Comparison of ENCODE assay signal across 7 mouse cellular contexts in genomic region chr8:123950077-123950802, GRCm38 (mm10). TPM values are rescaled to one million over a fixed set of nuclear protein-coding genes. Genes with fewer than 3 reads are reported as not detected.
DNase-seq lines count a peak whose midpoint lies in the region; ATAC-seq and TF ChIP-seq lines count a peak whose summit lies in the region.

No protein-coding gene starts in this region.

- H3K4me1 ChIP-seq in forebrain, embryonic 14.5 days (ENCODE audit: control insufficient read depth, insufficient read depth, low read length): peaks cover 9% of the 10 kb centered on the region
- H3K4me1 ChIP-seq in hindbrain, embryonic 12.5 days: peaks cover 11% of the 10 kb centered on the region

- H3K4me2 ChIP-seq in forebrain, embryonic 14.5 days (ENCODE audit: low read length): peak overlapping the region; percentile 99
- peak overlapping the region; percentile 97 for H3K4me2 ChIP-seq in hindbrain, embryonic 12.5 days (replicated peaks)

- H3K9ac ChIP-seq in forebrain, embryonic 14.5 days (ENCODE audit: low read length): peak overlapping the region; percentile 87
- H3K9ac ChIP-seq in hindbrain, embryonic 12.5 days: peak overlapping the region; percentile 79

- TF ChIP-seq CTCF in left cerebral cortex, adult 2 months (IDR thresholded peaks at IDR 0.05): peak; percentile 77

- WGBS in forebrain, embryonic 14.5 days: 31% methylated on average over 10 of the region's 10 CpGs
- 34% methylated on average over 10 of the region's 10 CpGs for WGBS in hindbrain, embryonic 12.5 days

- no peaks in the 10 kb centered on the region for H3K27me3 ChIP-seq in forebrain, embryonic 14.5 days (replicated peaks; ENCODE audit: control insufficient read depth, insufficient read depth, low read length)
- no peaks in the 10 kb centered on the region for H3K27me3 ChIP-seq in hindbrain, embryonic 12.5 days

- H3K27ac ChIP-seq in forebrain, embryonic 14.5 days (ENCODE audit: low read depth, low read length): no peak overlapping the region
- H3K27ac ChIP-seq in hindbrain, embryonic 12.5 days: 0 out of 2 replicates have a peak overlapping the region, but pooled peaks have one; percentile 79
- no peak overlapping the region; the same call in 1 of the 2 replicates for H3K27ac ChIP-seq in left cerebral cortex, adult 2 months

- H3K36me3 ChIP-seq in forebrain, embryonic 14.5 days (ENCODE audit: control insufficient read depth, insufficient read depth, low read length): peaks cover 30% of the 10 kb centered on the region
- peaks cover 24% of the 10 kb centered on the region for H3K36me3 ChIP-seq in hindbrain, embryonic 12.5 days

- intact Hi-C loops in left cerebral cortex, adult 2 months (cut with DNase I): no loop called here

- no peaks in the 10 kb centered on the region for H3K9me3 ChIP-seq in forebrain, embryonic 14.5 days (replicated peaks; ENCODE audit: control insufficient read depth, low read length)
- H3K9me3 ChIP-seq in hindbrain, embryonic 12.5 days (replicated peaks): no peaks in the 10 kb centered on the region

- DNase-seq in NIH3T3 (ENCODE audit: low read depth): peak; percentile 84
- DNase-seq in c-Kit-positive CD71-positive TER-119-positive erythroid progenitor cells, embryonic 14.5 days (ENCODE audit: low spot score): peak; percentile 81
- DNase-seq in forebrain, embryonic 14.5 days (ENCODE audit: low spot score): peak; percentile 63
- peak; percentile 45 to 54 for DNase-seq in left cerebral cortex, adult 2 months (ENCODE audit: extremely low spot score in 1 of 2, low spot score in 2 of 2)
- peak; percentile 36 for DNase-seq in right cerebral cortex, postnatal 14 days

- H3K4me3 ChIP-seq in forebrain, embryonic 14.5 days (ENCODE audit: low read depth, low read length): peak overlapping the region; percentile 100
- peak overlapping the region; percentile 99 for H3K4me3 ChIP-seq in hindbrain, embryonic 12.5 days
- H3K4me3 ChIP-seq in left cerebral cortex, adult 2 months: peak overlapping the region; percentile 78

- no peak for ATAC-seq in forebrain, embryonic 14.5 days
- ATAC-seq in hindbrain, embryonic 12.5 days (ENCODE audit: low FRiP score): 0 out of 2 replicates have a peak, but pooled peaks have one; percentile 14
- ATAC-seq in megakaryocyte, adult 5-6 weeks (ENCODE audit: poor library complexity, severe bottlenecking): peak; percentile 55

RNA-seq across cellular contexts. Expression of gene Nup133, which starts 1.2 kb away (rescaled TPM):
- 34.3 and 35.3 TPM in 2 replicates for polyA plus RNA-seq in forebrain, embryonic 14.5 days (2014; fragmentation: Nextera tagmentation; extraction: Ambion mirVana)
- 39.2 and 42.1 TPM in 2 replicates for polyA plus RNA-seq in hindbrain, embryonic 12.5 days (2016; fragmentation: Nextera tagmentation; extraction: Ambion mirVana)
- total RNA-seq in left cerebral cortex, adult 2 months (2021): 10 to 100 TPM; 22.6 to 25.6 TPM
- 10.9 and 15.0 TPM in 2 replicates for total RNA-seq in megakaryocyte, adult 5-6 weeks (2015)
- total RNA-seq in megakaryocyte, adult 5-6 weeks (2017): 15.3 and 17.4 TPM in 2 replicates

RNA-seq across cellular contexts. Expression of gene Abcb10, which starts 32.7 kb away (rescaled TPM):
- polyA plus RNA-seq in forebrain, embryonic 14.5 days (2014; fragmentation: Nextera tagmentation; extraction: Ambion mirVana): 11.1 and 11.5 TPM in 2 replicates
- 19.8 and 20.7 TPM in 2 replicates for polyA plus RNA-seq in hindbrain, embryonic 12.5 days (2016; fragmentation: Nextera tagmentation; extraction: Ambion mirVana)
- total RNA-seq in left cerebral cortex, adult 2 months (2021): 10 to 100 TPM; 16.3 to 16.5 TPM
- total RNA-seq in megakaryocyte, adult 5-6 weeks (2015): 5.0 and 7.5 TPM in 2 replicates
- total RNA-seq in megakaryocyte, adult 5-6 weeks (2017): 8.5 and 9.0 TPM in 2 replicates

RNA-seq across cellular contexts. Expression of gene Acta1, which starts 55.7 kb away (rescaled TPM):
- polyA plus RNA-seq in forebrain, embryonic 14.5 days (2014; fragmentation: Nextera tagmentation; extraction: Ambion mirVana): 3.4 and 4.4 TPM in 2 replicates
- 9.8 and 47.5 TPM in 2 replicates for polyA plus RNA-seq in hindbrain, embryonic 12.5 days (2016; fragmentation: Nextera tagmentation; extraction: Ambion mirVana)
- total RNA-seq in left cerebral cortex, adult 2 months (2021): 10 to 100 TPM; 11.1 to 12.2 TPM
- not detected in 2 replicates for total RNA-seq in megakaryocyte, adult 5-6 weeks (2015)
- total RNA-seq in megakaryocyte, adult 5-6 weeks (2017): not detected in 2 replicates

Comparison
In these comparisons a context has a peak if more than half of its experiments do, and no peak if none do; other contexts are left out.
1. RNA of gene Acta1, which starts 55.7 kb away (total RNA-seq): 11.1 to 12.2 TPM in left cerebral cortex, adult 2 months; not detected in megakaryocyte, adult 5-6 weeks; every median in the first group is over 10 times any median in the second.
2. Peak in every context shown above with its lines, with median percentiles within 50 percentile points of each other: DNase-seq and H3K4me3 ChIP-seq.